Mouse (Mus musculus) midbrain, embryonic 11.5 days (tissue): ENCODE measurements around the gene Rhd. TPM values are rescaled to one million over a fixed set of nuclear protein-coding genes. Genes with fewer than 3 reads are reported as not detected.

Experiments used
- ATAC-seq: fragments of 200-750 bp; cut with Nextera tagmentation; 2 replicates; pipeline ENCODE4 v1.8.0; 2017; ENCODE audit warnings: moderate TSS enrichment, moderate library complexity; ENCODE audit not compliant: low FRiP score
- DNase-seq: peaks from one replicate; pipeline ENCODE4 v3.0.0; 2015; ENCODE audit warnings: low spot score; ENCODE audit errors: missing footprints
- H3K27ac ChIP-seq: fragments of 300-500 bp; sonication (generic); 2 replicates; pipeline ENCODE4 v1.5.1; 2014; ENCODE audit warnings: low read depth, low read length
- H3K27me3 ChIP-seq: fragments of 300-500 bp; sonication (generic); 2 replicates; pipeline ENCODE4 v1.6.1; 2014; ENCODE audit warnings: mild to moderate bottlenecking, low read length, moderate library complexity, mixed read lengths; ENCODE audit not compliant: control insufficient read depth, insufficient read depth
- H3K36me3 ChIP-seq: fragments of 300-500 bp; sonication (generic); 2 replicates; pipeline ENCODE4 v1.6.1; 2014; ENCODE audit warnings: mild to moderate bottlenecking, low read length, moderate library complexity, mixed read lengths; ENCODE audit not compliant: control insufficient read depth, insufficient read depth
- H3K4me1 ChIP-seq: fragments of 300-500 bp; sonication (generic); 2 replicates; pipeline ENCODE4 v1.6.1; 2014; ENCODE audit warnings: low read length; ENCODE audit not compliant: control insufficient read depth, insufficient read depth
- H3K4me2 ChIP-seq: fragments of 300-500 bp; sonication (generic); 2 replicates; pipeline ENCODE4 v1.6.1; 2014; ENCODE audit warnings: mild to moderate bottlenecking, moderate library complexity
- H3K4me3 ChIP-seq: fragments of 300-500 bp; sonication (generic); 2 replicates; pipeline ENCODE4 v1.5.1; 2014; ENCODE audit warnings: low read depth, low read length
- H3K9ac ChIP-seq: fragments of 300-500 bp; sonication (generic); 2 replicates; pipeline ENCODE4 v1.6.1; 2014; ENCODE audit warnings: low read length
- H3K9me3 ChIP-seq: fragments of 300-500 bp; sonication (generic); 2 replicates; pipeline ENCODE4 v1.6.1; 2016; ENCODE audit warnings: low read length; ENCODE audit not compliant: control insufficient read depth
- WGBS: fragments of 180-500 bp; shearing (Covaris S2); extraction: QIAGEN DNeasy Blood & Tissue Kit; methylation state at CpG from one replicate; pipeline ENCODE4 v1.1.7; 2014; 5-methylcytosine and 5-hydroxymethylcytosine counted together
- polyA plus RNA-seq: library from polyadenylated mRNA; unstranded; fragments of >200 nt; fragmentation: Nextera tagmentation; extraction: Ambion mirVana; gene quantifications from 2 replicates; pipeline ENCODE4 v1.2.1, GENCODE M21; 2014

Rhd gene
- polyA plus RNA-seq, 1 experiment from 2014 or later = 19.2 TPM

DNA sequence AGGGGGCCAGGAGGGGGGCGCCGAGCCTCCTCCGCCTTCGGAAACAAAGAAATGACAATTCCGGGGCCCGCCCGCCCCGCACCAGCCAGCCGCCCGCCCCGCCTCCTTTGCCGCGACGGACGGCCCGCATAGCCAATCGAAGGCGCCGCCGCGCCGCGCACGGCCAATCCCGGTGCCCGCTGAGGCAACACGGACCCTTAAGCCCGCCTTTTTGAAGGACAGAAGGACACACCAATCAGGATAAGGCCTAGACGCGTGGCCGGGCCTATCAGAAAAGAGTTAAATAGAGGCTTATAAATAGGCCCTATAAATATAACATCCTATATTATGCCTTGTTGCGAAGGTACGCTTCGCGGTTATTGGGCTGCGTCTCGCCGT, 11.1 kb upstream of the Rhd start, which contains the start of gene Maco1:
Maco1 (minus strand) TSS at position 87 of the 378 bp plus-strand sequence.
- Histone ChIP-seq H3K9ac (peak within 1 kb of the TSS; percentile 96), H3K4me2 (peak within 1 kb of the TSS; percentile 80), H3K4me3 (peak within 1 kb of the TSS; percentile 84), H3K27ac (peak within 1 kb of the TSS; percentile 86), H3K27me3 (peaks cover 5% of the 10 kb centered on the region; the same call in 1 of the 2 replicates), H3K36me3 (no peaks in the 10 kb centered on the region), H3K4me1 (peaks cover 12% of the 10 kb centered on the region), H3K9me3 (no peaks in the 10 kb centered on the region)
- peak; percentile 100 for DNase-seq
- ATAC-seq = peak; percentile 98
- WGBS = under 1% methylated on average over 37 of the region's 38 CpGs

DNA sequence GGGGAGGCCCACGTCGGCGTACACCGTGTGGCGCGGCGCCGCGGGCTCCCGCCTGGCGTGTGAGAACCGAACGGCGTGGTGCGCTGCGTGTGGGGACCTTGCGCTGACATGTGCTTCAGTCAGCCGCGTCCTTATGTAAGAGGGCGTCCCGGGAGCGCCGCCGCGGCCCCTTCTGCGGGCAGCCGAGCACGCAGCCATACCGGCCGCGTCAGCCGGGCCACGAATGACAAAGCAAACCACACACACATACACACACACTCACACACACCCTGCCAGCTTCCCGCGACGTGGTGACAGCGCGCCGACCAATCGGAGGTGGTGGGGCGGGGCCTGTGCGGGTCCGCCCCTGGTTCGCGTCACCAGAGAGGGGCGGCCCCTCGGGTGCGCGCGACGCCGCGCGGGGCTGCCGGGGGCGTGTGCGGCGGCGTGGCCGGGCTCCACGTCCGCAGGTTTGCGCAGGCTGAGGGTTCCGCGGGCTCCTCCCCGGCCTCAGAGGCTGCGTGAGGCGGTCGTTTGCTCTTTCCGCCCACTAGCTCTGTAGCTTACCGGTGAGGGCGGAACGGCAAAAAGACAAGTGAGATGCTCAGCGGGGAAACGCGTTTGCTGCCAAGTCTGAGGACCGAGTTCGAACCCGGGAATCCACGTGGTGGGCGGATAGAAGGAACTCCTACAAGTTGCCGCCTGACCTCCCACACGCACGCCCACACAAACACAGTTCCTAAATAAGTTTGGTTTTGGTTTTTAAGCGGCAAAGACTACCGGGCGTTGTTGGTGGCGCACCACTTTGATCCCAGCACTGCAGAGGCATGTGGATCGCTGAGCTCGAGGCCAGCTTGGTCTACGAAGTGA, 10.5 kb upstream of the Rhd start:
- Histone ChIP-seq H3K27ac (peak overlapping the region; percentile 86), H3K9me3 (no peaks in the 10 kb centered on the region), H3K4me2 (peak overlapping the region; percentile 70), H3K4me3 (peak overlapping the region; percentile 84), H3K36me3 (no peaks in the 10 kb centered on the region), H3K27me3 (peaks cover 5% of the 10 kb centered on the region; the same call in 1 of the 2 replicates), H3K4me1 (peaks cover 12% of the 10 kb centered on the region), H3K9ac (peak overlapping the region; percentile 64)
- DNase-seq (peak; percentile 99), ATAC-seq (peak; percentile 94)
- 2% methylated on average over 90 of the region's 91 CpGs for whole genome bisulfite sequencing

DNA sequence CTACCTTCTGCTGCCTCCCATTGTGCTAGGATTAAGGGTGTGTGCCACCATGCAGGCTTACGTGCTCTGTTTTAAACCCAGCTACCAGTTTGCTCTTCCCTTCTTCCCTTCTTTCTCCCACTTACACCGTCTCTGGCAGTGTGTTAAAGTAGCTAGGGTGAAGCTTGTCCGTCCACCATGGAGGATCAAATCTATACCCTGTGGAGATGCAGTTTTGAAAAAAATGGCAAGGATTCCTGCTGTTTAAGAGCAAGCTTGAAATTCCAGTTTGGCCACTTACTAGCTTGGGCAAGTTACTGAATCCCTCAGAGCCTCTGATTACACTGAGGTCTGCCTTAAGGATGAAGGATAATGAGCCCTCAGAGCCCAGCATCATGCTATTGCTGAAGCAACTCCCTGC, 9.0 kb upstream of the Rhd start:
- no peak for ATAC-seq
- Histone ChIP-seq H3K27ac (no peak overlapping the region), H3K4me2 (no peak overlapping the region), H3K9me3 (no peaks in the 10 kb centered on the region), H3K36me3 (no peaks in the 10 kb centered on the region), H3K27me3 (peaks cover 5% of the 10 kb centered on the region; the same call in 1 of the 2 replicates), H3K4me1 (peaks cover 12% of the 10 kb centered on the region), H3K4me3 (no peak overlapping the region), H3K9ac (no peak overlapping the region)
- peak; percentile 67 for DNase-seq
- WGBS = 48% methylated on average over 3 of the region's 3 CpGs

DNA sequence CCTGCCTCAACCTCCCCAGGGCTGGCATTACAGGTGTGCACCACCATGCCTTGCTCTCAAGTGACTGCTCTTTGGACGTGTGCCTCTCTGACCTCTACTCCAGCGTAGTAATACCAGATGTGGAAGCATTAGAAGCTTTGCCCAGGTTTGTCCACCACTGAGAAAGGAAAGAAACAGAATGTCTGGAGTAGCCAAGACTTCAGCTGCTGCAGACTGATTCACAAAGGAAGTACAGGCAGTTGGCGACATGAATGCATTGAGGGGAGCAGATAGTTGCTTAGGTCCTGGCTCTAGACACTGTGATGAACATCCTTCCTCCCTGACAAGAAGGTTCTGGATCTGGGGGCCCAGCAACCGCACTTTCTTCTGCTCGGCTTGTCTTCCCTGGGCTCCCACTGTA, 8.3 kb upstream of the Rhd start:
- ATAC-seq (no peak), DNase-seq (peak; percentile 53)
- Histone ChIP-seq H3K9me3 (no peaks in the 10 kb centered on the region), H3K27me3 (peaks cover 5% of the 10 kb centered on the region; the same call in 1 of the 2 replicates), H3K4me3 (no peak overlapping the region), H3K4me2 (no peak overlapping the region), H3K4me1 (peaks cover 11% of the 10 kb centered on the region), H3K9ac (no peak overlapping the region), H3K36me3 (no peaks in the 10 kb centered on the region), H3K27ac (no peak overlapping the region)
- WGBS = 70% methylated on average over 5 of the region's 5 CpGs

DNA sequence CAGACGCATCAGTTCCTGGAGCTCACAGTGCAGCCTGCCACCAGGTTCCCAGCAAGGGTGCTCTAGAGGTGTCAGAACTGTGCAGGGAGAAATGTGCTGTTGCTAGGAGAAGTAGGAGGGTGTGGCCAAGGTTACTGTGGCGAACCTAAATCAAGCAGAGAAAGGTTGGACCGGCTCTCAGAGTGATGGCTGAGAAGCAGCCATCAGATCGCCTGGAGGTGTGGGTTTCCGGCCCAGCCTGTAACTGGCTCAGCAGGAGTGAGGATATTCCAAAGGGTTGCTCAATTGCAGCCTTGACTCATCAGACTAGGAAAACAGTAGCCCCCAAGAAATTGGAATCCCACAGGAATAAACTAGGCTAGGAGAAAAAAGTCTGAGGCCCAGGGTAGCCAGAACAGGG, 7.8 kb upstream of the Rhd start:
- H3K36me3 ChIP-seq = no peaks in the 10 kb centered on the region
- no peak overlapping the region for H3K4me3 ChIP-seq
- no peaks in the 10 kb centered on the region for H3K9me3 ChIP-seq
- no peak for ATAC-seq
- no peak overlapping the region for H3K27ac ChIP-seq
- peaks cover 5% of the 10 kb centered on the region; the same call in 1 of the 2 replicates for H3K27me3 ChIP-seq
- peak; percentile 61 for DNase-seq
- H3K4me2 ChIP-seq = no peak overlapping the region
- no peak overlapping the region for H3K9ac ChIP-seq
- 43% methylated on average over 5 of the region's 5 CpGs for WGBS
- H3K4me1 ChIP-seq = peaks cover 6% of the 10 kb centered on the region

DNA sequence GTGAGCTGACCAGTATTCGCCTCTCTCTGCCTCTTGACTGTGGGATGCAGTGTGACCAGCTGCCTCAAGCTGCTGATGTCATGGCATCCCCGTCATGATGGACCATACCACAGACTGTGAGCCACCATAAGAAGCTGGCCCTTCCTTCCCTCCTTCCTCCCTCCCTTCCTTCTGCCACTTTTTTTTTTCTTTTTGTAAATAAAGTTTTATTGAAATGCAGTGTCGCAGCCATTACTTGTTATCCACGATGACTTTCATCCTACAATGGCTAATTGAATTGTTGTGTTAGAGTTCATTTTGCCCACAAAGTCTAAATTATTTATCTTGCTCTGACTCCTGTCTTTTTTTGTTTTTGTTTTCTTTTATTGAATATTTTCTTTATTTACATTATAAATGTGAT, 5.8 kb upstream of the Rhd start:
- H3K27ac ChIP-seq = no peak overlapping the region
- peaks cover 5% of the 10 kb centered on the region; the same call in 1 of the 2 replicates for H3K27me3 ChIP-seq
- H3K4me2 ChIP-seq = no peak overlapping the region
- DNase-seq (peak; percentile 26), ATAC-seq (no peak)
- H3K36me3 ChIP-seq = no peaks in the 10 kb centered on the region
- H3K9ac ChIP-seq = no peak overlapping the region
- H3K4me3 ChIP-seq = no peak overlapping the region
- 86% methylated on average over 4 of the region's 4 CpGs for WGBS
- H3K9me3 ChIP-seq = no peaks in the 10 kb centered on the region
- no peaks in the 10 kb centered on the region for H3K4me1 ChIP-seq

DNA sequence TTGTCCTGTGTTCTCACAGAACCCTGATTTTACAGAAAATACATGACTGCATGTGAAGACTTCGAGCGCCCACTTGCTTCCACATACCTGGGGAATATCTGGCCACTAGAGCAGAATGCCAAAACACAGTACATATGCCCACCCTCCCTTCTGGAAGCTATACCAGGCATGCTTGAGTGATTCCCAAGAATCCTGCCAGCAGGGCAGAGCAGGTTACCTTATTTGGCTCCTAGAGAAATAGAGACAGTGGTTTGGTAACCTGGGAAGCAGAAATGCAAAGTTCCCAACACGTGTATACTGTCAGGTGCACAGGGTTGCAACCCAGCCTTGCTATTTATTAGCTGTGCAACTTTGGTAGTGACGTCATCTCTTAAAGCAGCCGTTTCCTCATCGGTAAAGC, 2.5 kb upstream of the Rhd start:
- no peaks in the 10 kb centered on the region for H3K36me3 ChIP-seq
- H3K4me1 ChIP-seq = no peaks in the 10 kb centered on the region
- no peak overlapping the region for H3K27ac ChIP-seq
- H3K9me3 ChIP-seq = no peaks in the 10 kb centered on the region
- no peak for ATAC-seq
- H3K4me2 ChIP-seq = no peak overlapping the region
- H3K4me3 ChIP-seq = no peak overlapping the region
- DNase-seq = peak; percentile 60
- 86% methylated on average over 6 of the region's 6 CpGs for WGBS
- no peaks in the 10 kb centered on the region for H3K27me3 ChIP-seq
- no peak overlapping the region for H3K9ac ChIP-seq

DNA sequence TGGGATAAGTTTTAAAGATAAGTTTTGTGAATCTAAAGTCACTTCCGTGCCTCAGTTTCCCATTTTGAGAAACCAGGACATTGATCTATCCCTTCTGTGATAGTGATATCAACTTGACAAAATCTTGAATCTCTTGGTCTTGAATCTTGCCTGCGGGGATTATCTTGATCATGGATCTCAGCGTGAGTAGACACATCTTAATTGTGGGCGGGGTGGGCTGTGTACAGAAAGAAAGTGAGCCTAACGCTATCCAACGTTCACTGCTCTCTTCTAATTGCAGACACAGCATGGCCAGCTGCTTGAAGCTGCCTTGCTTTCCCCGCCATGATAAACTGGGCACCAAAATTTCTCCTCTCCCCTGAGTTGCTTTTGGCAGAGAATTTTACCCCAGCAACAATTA, 1.3 kb upstream of the Rhd start:
- ATAC-seq (no peak), DNase-seq (peak; percentile 76)
- 86% methylated on average over 7 of the region's 7 CpGs for WGBS
- H3K4me2 ChIP-seq = no peak overlapping the region
- no peaks in the 10 kb centered on the region for H3K4me1 ChIP-seq
- H3K4me3 ChIP-seq = no peak overlapping the region
- H3K27ac ChIP-seq = no peak overlapping the region
- no peaks in the 10 kb centered on the region for H3K27me3 ChIP-seq
- no peak overlapping the region for H3K9ac ChIP-seq
- no peaks in the 10 kb centered on the region for H3K9me3 ChIP-seq
- no peaks in the 10 kb centered on the region for H3K36me3 ChIP-seq

DNA sequence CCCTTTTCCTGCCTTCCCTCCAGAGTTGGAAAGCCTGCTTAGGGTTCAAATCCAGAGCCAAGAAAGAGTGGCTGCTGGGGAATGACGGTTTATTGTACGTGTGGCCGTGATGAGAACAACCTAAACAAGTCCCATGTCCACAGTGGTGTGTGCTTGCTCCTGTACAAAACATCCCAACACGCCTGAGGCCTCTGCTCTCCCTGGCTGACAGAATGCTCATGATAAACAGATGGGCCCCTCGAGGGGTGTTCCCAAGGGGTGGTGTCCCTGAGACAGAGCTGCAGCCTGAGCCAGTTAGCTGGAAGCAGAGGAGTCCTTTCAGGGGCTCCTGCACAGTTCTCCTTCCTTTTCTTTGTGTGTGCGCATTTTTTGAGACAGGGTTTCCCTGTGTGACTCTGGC, 1.0 kb downstream of the Rhd start:
- no peak for ATAC-seq
- Histone ChIP-seq H3K36me3 (no peaks in the 10 kb centered on the region), H3K4me1 (no peaks in the 10 kb centered on the region), H3K9ac (no peak overlapping the region), H3K4me2 (no peak overlapping the region), H3K27ac (no peak overlapping the region), H3K4me3 (no peak overlapping the region), H3K9me3 (no peaks in the 10 kb centered on the region), H3K27me3 (peaks cover 11% of the 10 kb centered on the region)
- peak; percentile 26 for DNase-seq
- WGBS = 80% methylated on average over 6 of the region's 6 CpGs
